Mouse (Mus musculus) ES-Bruce4 (cell line): Measurements from ENCODE around the gene Apof.

Experiments used
- EP300 ChIP-seq: IDR thresholded peaks from 2 replicates; pipeline ENCODE4 v1.6.1; 2011; ENCODE audit warnings: low read depth, low read length; ENCODE audit not compliant: insufficient read depth
- POLR2A ChIP-seq: IDR thresholded peaks from one replicate; pipeline ENCODE4 v1.8.1; 2011; ENCODE audit warnings: low read length; ENCODE audit not compliant: insufficient read depth

DNA sequence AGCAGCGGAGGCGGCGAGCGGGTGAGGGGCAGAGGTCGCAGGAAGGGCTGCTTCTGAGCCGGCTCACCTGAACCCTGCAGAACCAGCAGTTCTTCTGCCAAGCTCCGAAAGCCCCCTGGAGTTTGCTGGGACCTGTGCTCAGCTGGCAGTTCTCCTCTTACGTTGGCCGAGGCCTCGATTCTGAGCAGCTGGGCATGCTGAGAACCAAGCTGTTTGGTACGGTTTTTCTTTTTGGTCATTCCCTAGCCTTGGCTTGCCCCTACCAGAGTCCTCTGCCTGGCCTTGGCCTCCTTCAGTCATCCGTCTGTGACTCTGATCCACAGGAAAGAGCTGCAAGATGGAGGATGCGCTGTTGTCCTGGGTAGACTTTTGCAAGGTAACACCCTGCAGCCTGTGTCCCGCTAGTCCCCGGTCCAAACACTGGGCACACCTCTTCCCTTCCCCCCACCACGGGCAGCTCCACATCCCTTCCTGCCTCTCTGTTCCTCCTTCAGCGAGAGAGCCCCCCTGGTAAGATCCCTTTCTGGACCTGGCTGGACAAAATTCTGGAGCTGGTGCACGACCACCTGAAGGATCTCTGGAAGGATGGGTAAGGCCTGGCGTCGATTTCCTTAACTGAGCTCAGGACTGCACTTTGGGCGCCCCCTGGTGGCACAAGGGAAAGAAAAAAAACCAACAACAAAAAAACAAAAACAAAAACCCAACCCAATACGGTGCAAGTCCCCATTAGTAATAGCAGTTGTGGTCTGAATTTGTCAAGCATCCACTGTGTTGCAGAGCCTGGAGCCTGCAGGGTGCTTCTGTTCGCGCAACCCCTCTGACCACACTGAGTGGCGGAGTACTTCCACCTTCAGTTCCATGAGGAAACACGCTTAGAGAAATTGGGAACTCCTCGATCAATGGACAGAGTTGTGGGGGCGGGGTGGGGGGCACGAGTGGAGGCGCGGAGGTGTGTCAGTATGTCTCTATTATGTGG is 15.4 kb downstream of the Apof start:
- TF ChIP-seq EP300 (no peak), POLR2A (no peak)
